Mouse (Mus musculus) liver, embryonic 13.5 days (tissue): ENCODE data around the gene Tmc5. TPM values are rescaled to one million over a fixed set of nuclear protein-coding genes. Genes with fewer than 3 reads are reported as not detected.
A peak's percentile ranks its signal among the peaks of the same experiment; 100 is the strongest.

Source experiments
- ATAC-seq: fragments of 200-750 bp; cut with Nextera tagmentation; 2 replicates; pipeline ENCODE4 v1.8.0; 2017; ENCODE audit warnings: low read depth, mild to moderate bottlenecking, moderate number of reproducible peaks, moderate library complexity
- DNase-seq: peaks from one replicate; pipeline ENCODE4 v3.0.0; 2022
- H3K27ac ChIP-seq: fragments of 300-500 bp; sonication (generic); 2 replicates; pipeline ENCODE4 v1.5.1; 2015; ENCODE audit warnings: moderate library complexity, mild to moderate bottlenecking, inconsistent platforms
- H3K27me3 ChIP-seq: fragments of 300-500 bp; sonication (generic); 2 replicates; pipeline ENCODE4 v1.6.1; 2015; ENCODE audit warnings: mild to moderate bottlenecking, inconsistent platforms
- H3K36me3 ChIP-seq: fragments of 300-500 bp; sonication (generic); 2 replicates; pipeline ENCODE4 v1.6.1; 2015; ENCODE audit warnings: mild to moderate bottlenecking, inconsistent platforms
- H3K4me1 ChIP-seq: fragments of 300-500 bp; sonication (generic); replicated peaks from 2 replicates; pipeline ENCODE4 v1.6.1; 2015; ENCODE audit warnings: inconsistent platforms
- H3K4me2 ChIP-seq: fragments of 300-500 bp; sonication (generic); 2 replicates; pipeline ENCODE4 v1.6.1; 2015; ENCODE audit warnings: inconsistent platforms, mild to moderate bottlenecking, moderate library complexity
- H3K4me3 ChIP-seq: fragments of 300-500 bp; sonication (generic); replicated peaks from 2 replicates; pipeline ENCODE4 v1.5.1; 2015; ENCODE audit warnings: mild to moderate bottlenecking, inconsistent platforms
- H3K9ac ChIP-seq: fragments of 300-500 bp; sonication (generic); 2 replicates; pipeline ENCODE4 v1.6.1; 2015; ENCODE audit warnings: mild to moderate bottlenecking, inconsistent platforms
- H3K9me3 ChIP-seq: fragments of 300-500 bp; sonication (generic); replicated peaks from 2 replicates; pipeline ENCODE4 v1.6.1; 2016; ENCODE audit warnings: inconsistent platforms
- WGBS: fragments of 180-500 bp; shearing (Covaris S2); methylation state at CpG from one replicate; pipeline ENCODE4 v1.1.7; 2015; ENCODE audit not compliant: insufficient replicate concordance; 5-methylcytosine and 5-hydroxymethylcytosine counted together
- polyA plus RNA-seq: library from polyadenylated mRNA; unstranded; fragments of >200 nt; fragmentation: Nextera tagmentation; extraction: Ambion mirVana; gene quantifications from 2 replicates; pipeline ENCODE4 v1.2.1, GENCODE M21; 2015

The Tmc5 gene
- polyA plus RNA-seq = not detected in 2 replicates

DNA sequence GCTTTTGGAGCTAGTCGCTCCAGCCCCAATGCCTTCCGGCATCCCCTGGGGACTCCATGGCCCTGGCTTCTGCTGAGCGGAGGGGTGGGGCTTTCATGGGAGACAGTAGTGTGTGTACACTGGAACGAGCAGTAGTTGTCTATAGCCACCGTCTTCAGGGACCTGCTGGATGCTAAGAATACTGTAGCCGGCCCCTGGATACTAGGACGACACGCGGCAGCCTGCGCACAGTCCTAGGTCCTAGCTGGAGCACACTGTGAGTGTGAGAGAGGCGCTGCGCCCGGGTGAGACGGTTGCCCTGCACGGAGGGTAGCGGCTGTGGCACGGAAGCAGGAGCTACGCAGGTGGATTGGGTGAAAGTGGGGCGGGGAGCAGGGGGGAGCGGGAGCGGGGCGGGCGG is at the start of gene Tmc5:
Gene Tmc5 (plus strand): TSS at position 97 of the 400 bp plus-strand sequence.
- peaks cover 60% of the 10 kb centered on the region for H3K27me3 ChIP-seq
- WGBS = 12% methylated on average over 23 of the region's 23 CpGs

GRCm38 (mm10) chr7:118547451-118547850 is 49.6 kb upstream of the Tmc5 start:
- H3K27ac ChIP-seq = no peak overlapping the region
- ATAC-seq (no peak), DNase-seq (no peak)
- H3K27me3 ChIP-seq = no peaks in the 10 kb centered on the region
- H3K4me2 ChIP-seq = no peak overlapping the region
- no peak overlapping the region for H3K9ac ChIP-seq
- H3K36me3 ChIP-seq = no peaks in the 10 kb centered on the region
- H3K9me3 ChIP-seq = no peaks in the 10 kb centered on the region
- H3K4me3 ChIP-seq = no peak overlapping the region
- WGBS = 62% methylated on average over 10 of the region's 10 CpGs
- no peaks in the 10 kb centered on the region; the same call in 1 of the 2 replicates for H3K4me1 ChIP-seq

More for the DNA sequence above, at the start of gene Tmc5:
- Histone ChIP-seq H3K27ac (no peak within 1 kb of the TSS), H3K4me1 (peaks cover 9% of the 10 kb centered on the region), H3K4me2 (peak within 1 kb of the TSS; percentile 42), H3K4me3 (peak within 1 kb of the TSS; percentile 19), H3K9ac (no peak within 1 kb of the TSS), H3K9me3 (no peaks in the 10 kb centered on the region), H3K36me3 (no peaks in the 10 kb centered on the region)
- no peak for DNase-seq
- ATAC-seq = no peak

- ATAC-seq (no peak), DNase-seq (no peak)
- Histone ChIP-seq H3K4me2 (no peak overlapping the region), H3K27ac (no peak overlapping the region), H3K9ac (no peak overlapping the region), H3K4me3 (no peak overlapping the region), H3K9me3 (no peaks in the 10 kb centered on the region), H3K27me3 (no peaks in the 10 kb centered on the region), H3K4me1 (no peaks in the 10 kb centered on the region), H3K36me3 (no peaks in the 10 kb centered on the region)
- 58% methylated on average over 4 of the region's 4 CpGs for WGBS
These were observed 43.2 kb upstream of the Tmc5 start for GRCm38 (mm10) chr7:118553881-118554280.

- WGBS = 68% methylated on average over 2 of the region's 2 CpGs
These were observed 42.8 kb upstream of the Tmc5 start for GRCm38 (mm10) chr7:118554290-118554689.

GRCm38 (mm10) chr7:118569121-118569543 is 28.0 kb upstream of the Tmc5 start:
- Histone ChIP-seq H3K9ac (no peak overlapping the region), H3K4me2 (no peak overlapping the region), H3K27me3 (no peaks in the 10 kb centered on the region), H3K4me3 (no peak overlapping the region), H3K27ac (no peak overlapping the region), H3K36me3 (no peaks in the 10 kb centered on the region), H3K9me3 (no peaks in the 10 kb centered on the region), H3K4me1 (no peaks in the 10 kb centered on the region)
- DNase-seq (no peak), ATAC-seq (no peak)
- 70% methylated on average over 6 of the region's 6 CpGs for WGBS

More at GRCm38 (mm10) chr7:118554290-118554689, 42.8 kb upstream of the Tmc5 start:
- ATAC-seq (no peak), DNase-seq (no peak)
- H3K9me3 ChIP-seq = no peaks in the 10 kb centered on the region
- H3K4me1 ChIP-seq = no peaks in the 10 kb centered on the region
- no peak overlapping the region for H3K27ac ChIP-seq
- no peaks in the 10 kb centered on the region for H3K27me3 ChIP-seq
- no peak overlapping the region for H3K4me2 ChIP-seq
- H3K4me3 ChIP-seq = no peak overlapping the region
- no peak overlapping the region for H3K9ac ChIP-seq
- no peaks in the 10 kb centered on the region for H3K36me3 ChIP-seq

DNA sequence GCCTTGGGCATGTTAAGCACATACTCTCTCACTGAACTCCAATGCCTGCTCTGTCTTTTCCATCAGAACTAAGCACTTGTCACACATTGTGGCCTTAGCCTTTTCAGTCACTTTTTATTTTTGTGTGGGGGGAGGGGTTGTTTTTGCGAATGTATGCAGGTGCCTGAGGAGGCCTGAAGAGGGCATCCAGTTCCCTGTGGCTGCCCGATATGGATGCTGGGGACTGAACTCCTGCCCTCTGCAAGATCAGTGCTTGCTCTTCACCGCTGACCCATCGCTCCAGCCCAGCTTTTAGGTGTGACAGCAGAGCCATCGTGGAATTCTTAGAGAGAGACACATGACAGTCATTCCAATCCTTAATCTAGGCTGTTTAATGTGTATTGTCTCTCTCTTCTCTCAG is 25.7 kb upstream of the Tmc5 start:
- no peak overlapping the region for H3K4me3 ChIP-seq
- ATAC-seq (no peak), DNase-seq (no peak)
- no peaks in the 10 kb centered on the region for H3K36me3 ChIP-seq
- H3K4me1 ChIP-seq = no peaks in the 10 kb centered on the region
- H3K9ac ChIP-seq = no peak overlapping the region
- no peaks in the 10 kb centered on the region for H3K27me3 ChIP-seq
- no peak overlapping the region for H3K27ac ChIP-seq
- 52% methylated on average over 5 of the region's 5 CpGs for WGBS
- H3K4me2 ChIP-seq = no peak overlapping the region
- no peaks in the 10 kb centered on the region for H3K9me3 ChIP-seq

DNA sequence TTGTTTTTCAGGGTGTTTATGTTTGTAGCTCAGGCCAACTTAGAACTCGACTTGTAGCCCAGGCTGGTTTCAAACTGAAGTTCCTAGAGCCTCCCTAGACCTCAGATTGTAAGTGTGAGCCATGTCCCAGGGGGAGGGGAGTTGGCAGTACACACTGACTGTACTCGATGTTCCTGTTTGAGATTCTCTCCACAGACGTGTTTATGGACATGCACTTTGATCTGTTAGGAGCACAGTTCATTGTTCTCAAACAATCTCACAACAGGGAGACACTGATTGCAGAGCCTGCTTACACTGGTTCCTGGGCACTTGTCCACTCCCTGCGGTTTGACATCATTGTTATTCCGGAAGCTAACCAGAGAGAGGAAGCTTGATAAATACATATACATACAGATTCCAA is 25.1 kb upstream of the Tmc5 start:
- no peak for DNase-seq
- Histone ChIP-seq H3K4me3 (no peak overlapping the region), H3K9ac (no peak overlapping the region), H3K9me3 (no peaks in the 10 kb centered on the region), H3K27me3 (no peaks in the 10 kb centered on the region), H3K4me2 (no peak overlapping the region), H3K27ac (no peak overlapping the region), H3K36me3 (no peaks in the 10 kb centered on the region), H3K4me1 (no peaks in the 10 kb centered on the region)
- ATAC-seq = no peak
- 48% methylated on average over 5 of the region's 5 CpGs for WGBS

- Histone ChIP-seq H3K4me3 (no peak overlapping the region), H3K9me3 (no peaks in the 10 kb centered on the region), H3K27me3 (peaks cover 5% of the 10 kb centered on the region; the same call in 1 of the 2 replicates), H3K36me3 (no peaks in the 10 kb centered on the region), H3K4me2 (no peak overlapping the region), H3K4me1 (no peaks in the 10 kb centered on the region), H3K9ac (no peak overlapping the region), H3K27ac (no peak overlapping the region)
- 45% methylated on average over 3 of the region's 3 CpGs for WGBS
- no peak for DNase-seq
- no peak for ATAC-seq
These were observed 18.8 kb upstream of the Tmc5 start for GRCm38 (mm10) chr7:118578269-118578668.

GRCm38 (mm10) chr7:118579938-118580337 is 17.2 kb upstream of the Tmc5 start:
- Histone ChIP-seq H3K9me3 (no peaks in the 10 kb centered on the region), H3K4me3 (no peak overlapping the region)
- 49% methylated on average over 2 of the region's 2 CpGs for WGBS

GRCm38 (mm10) chr7:118583821-118584220 is 13.3 kb upstream of the Tmc5 start:
- H3K9ac ChIP-seq = no peak overlapping the region
- H3K4me2 ChIP-seq = peak overlapping the region; percentile 84
- WGBS = 21% methylated on average over 7 of the region's 7 CpGs
- DNase-seq = no peak
- no peak overlapping the region for H3K27ac ChIP-seq
- H3K4me1 ChIP-seq = peaks cover 10% of the 10 kb centered on the region; the same call in 1 of the 2 replicates
- H3K4me3 ChIP-seq = peak overlapping the region; percentile 61
- no peak for ATAC-seq
- H3K9me3 ChIP-seq = no peaks in the 10 kb centered on the region
- no peaks in the 10 kb centered on the region for H3K36me3 ChIP-seq
- H3K27me3 ChIP-seq = peaks cover 21% of the 10 kb centered on the region

More at GRCm38 (mm10) chr7:118579938-118580337, 17.2 kb upstream of the Tmc5 start:
- ATAC-seq = no peak
- no peaks in the 10 kb centered on the region for H3K36me3 ChIP-seq
- no peak overlapping the region for H3K4me2 ChIP-seq
- no peak overlapping the region for H3K27ac ChIP-seq
- no peak for DNase-seq
- peaks cover 21% of the 10 kb centered on the region for H3K27me3 ChIP-seq
- H3K9ac ChIP-seq = no peak overlapping the region
- H3K4me1 ChIP-seq = peaks cover 10% of the 10 kb centered on the region; the same call in 1 of the 2 replicates

DNA sequence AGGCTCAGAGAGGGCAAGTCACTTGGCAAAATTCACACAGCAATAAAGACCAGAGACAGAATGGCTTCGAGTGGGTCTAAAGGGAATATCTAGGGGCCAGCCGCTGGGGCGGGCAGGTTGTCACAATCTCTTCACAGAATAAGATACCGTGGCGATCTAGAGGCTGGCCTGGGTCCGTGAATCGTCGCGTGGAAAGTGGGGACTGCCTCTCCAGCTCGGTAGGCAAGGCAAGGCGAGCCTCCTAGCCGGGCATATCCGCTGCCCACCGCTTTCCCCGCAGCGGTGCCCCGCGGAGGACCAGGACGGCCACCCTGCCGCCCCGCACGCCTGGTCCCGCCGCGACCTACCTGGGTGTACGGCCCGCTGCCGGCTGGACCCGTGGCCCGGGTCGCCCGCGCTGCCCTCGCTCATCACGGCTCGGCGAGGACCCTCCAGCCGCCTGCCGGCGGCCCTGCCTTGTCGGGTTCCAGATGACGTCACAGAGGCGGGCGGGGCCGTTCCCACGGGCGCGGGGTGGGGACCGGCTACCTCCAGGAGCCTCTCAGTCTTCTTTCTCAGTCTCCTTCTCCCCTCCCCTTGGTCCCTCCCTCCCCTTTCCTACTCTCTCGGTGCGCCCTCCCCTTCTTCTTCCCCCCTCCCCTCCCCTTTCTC is 12.7 kb upstream of the Tmc5 start, which contains the start of gene Tmc7:
Gene Tmc7 (minus strand): TSS at position 480 of the 651 bp plus-strand sequence.
- Histone ChIP-seq H3K4me2 (peak within 1 kb of the TSS; percentile 84), H3K27me3 (peaks cover 21% of the 10 kb centered on the region), H3K27ac (no peak within 1 kb of the TSS), H3K36me3 (no peaks in the 10 kb centered on the region), H3K4me1 (peaks cover 10% of the 10 kb centered on the region; the same call in 1 of the 2 replicates), H3K9me3 (no peaks in the 10 kb centered on the region), H3K4me3 (peak within 1 kb of the TSS; percentile 61), H3K9ac (peak within 1 kb of the TSS; percentile 59)
- DNase-seq (no peak), ATAC-seq (peak; percentile 58; the same call in 1 of the 2 replicates)
- WGBS = under 1% methylated on average over 51 of the region's 51 CpGs

GRCm38 (mm10) chr7:118584926-118585325 is 12.2 kb upstream of the Tmc5 start:
- Histone ChIP-seq H3K4me1 (peaks cover 10% of the 10 kb centered on the region; the same call in 1 of the 2 replicates), H3K27ac (no peak overlapping the region), H3K27me3 (peaks cover 21% of the 10 kb centered on the region), H3K36me3 (no peaks in the 10 kb centered on the region), H3K4me2 (peak overlapping the region; percentile 84), H3K4me3 (peak overlapping the region; percentile 61), H3K9ac (no peak overlapping the region), H3K9me3 (no peaks in the 10 kb centered on the region)
- WGBS = 59% methylated on average over 5 of the region's 5 CpGs
- ATAC-seq (no peak), DNase-seq (no peak)
